24 mouse cellular contexts compared by ENCODE assay signal in the genomic region with DNA sequence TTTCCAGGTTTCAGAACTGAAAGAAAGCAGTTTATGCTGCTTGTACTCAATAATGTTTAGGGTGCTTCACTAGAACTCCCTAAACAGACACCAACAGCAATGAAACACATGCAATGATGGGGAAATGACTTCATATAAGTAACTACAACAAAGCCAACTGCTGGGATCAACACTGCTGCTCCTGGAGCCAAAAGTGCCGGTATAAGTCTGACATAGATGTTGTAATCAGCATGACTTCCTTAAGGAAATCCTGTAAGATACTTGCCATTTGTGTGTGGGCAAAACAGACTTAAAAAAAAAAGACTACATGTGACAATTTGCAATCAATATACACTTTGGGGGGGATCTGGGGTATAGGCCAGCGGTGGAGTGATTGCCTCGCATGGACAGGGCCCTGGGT.
A peak's percentile ranks its signal among the peaks of the same experiment; 100 is the strongest.
DNase-seq lines count a peak whose midpoint lies in the region; ATAC-seq and TF ChIP-seq lines count a peak whose summit lies in the region.
"Had no signal": no experiment of that assay in that cellular context is flagged by ENCODE, and none has a peak within 500 bp of the region (broad histone marks: within the 10 kb centered on the region; RNA-seq: fewer than 3 reads in every experiment).

No protein-coding gene starts in this region.

- H3K9me3 ChIP-seq in heart, postnatal 0 days (replicated peaks; ENCODE audit: control insufficient read depth, low read length): no peaks in the 10 kb centered on the region
- H3K9me3 ChIP-seq in lung, embryonic 14.5 days (ENCODE audit: low read depth, low read length): no peaks in the 10 kb centered on the region
- H3K9me3 ChIP-seq in neural tube, embryonic 13.5 days: no peaks in the 10 kb centered on the region
- H3K9me3 ChIP-seq in neural tube, embryonic 15.5 days (replicated peaks): no peaks in the 10 kb centered on the region
- H3K9me3 ChIP-seq: forebrain, embryonic 10.5 days; forebrain, embryonic 13.5 days; heart, embryonic 12.5 days; hindbrain, embryonic 10.5 days; hindbrain, embryonic 13.5 days had no signal

- TF ChIP-seq CTCF in heart, postnatal 0 days (IDR thresholded peaks at IDR 0.05; ENCODE audit: low read depth): no peak
- no peak for TF ChIP-seq CTCF in lung, embryonic 14.5 days (IDR thresholded peaks at IDR 0.05; ENCODE audit: low read depth)

- WGBS in heart, postnatal 0 days: 60% methylated on average over 3 of the region's 3 CpGs
- 76% methylated on average over 3 of the region's 3 CpGs for WGBS in lung, embryonic 14.5 days
- 85% methylated on average over 3 of the region's 3 CpGs for WGBS in neural tube, embryonic 13.5 days
- WGBS in neural tube, embryonic 15.5 days: 84% methylated on average over 3 of the region's 3 CpGs

- H3K27ac ChIP-seq in heart, postnatal 0 days (ENCODE audit: low read depth): no peak overlapping the region
- H3K27ac ChIP-seq in lung, embryonic 14.5 days (ENCODE audit: low read depth): no peak overlapping the region; the same call in 1 of the 2 replicates
- 0 out of 2 replicates have a peak overlapping the region, but pooled peaks have one; percentile 18 for H3K27ac ChIP-seq in neural tube, embryonic 13.5 days (replicated peaks)
- H3K27ac ChIP-seq in neural tube, embryonic 15.5 days (replicated peaks): no peak overlapping the region
- H3K27ac ChIP-seq: forebrain, embryonic 10.5 days; forebrain, embryonic 13.5 days; hindbrain, embryonic 10.5 days; hindbrain, embryonic 13.5 days had no signal

- no peak overlapping the region for H3K9ac ChIP-seq in heart, postnatal 0 days (replicated peaks; ENCODE audit: low read depth, low read length)
- H3K9ac ChIP-seq in lung, embryonic 14.5 days: no peak overlapping the region
- no peak overlapping the region for H3K9ac ChIP-seq in neural tube, embryonic 13.5 days
- no peak overlapping the region for H3K9ac ChIP-seq in neural tube, embryonic 15.5 days (replicated peaks)
- H3K9ac ChIP-seq: forebrain, embryonic 13.5 days; heart, embryonic 12.5 days; hindbrain, embryonic 13.5 days had no signal

- H3K4me2 ChIP-seq in heart, postnatal 0 days (ENCODE audit: low read depth, low read length): no peak overlapping the region
- H3K4me2 ChIP-seq in lung, embryonic 14.5 days: no peak overlapping the region
- no peak overlapping the region for H3K4me2 ChIP-seq in neural tube, embryonic 13.5 days
- H3K4me2 ChIP-seq in neural tube, embryonic 15.5 days: no peak overlapping the region
- H3K4me2 ChIP-seq: forebrain, embryonic 13.5 days; heart, embryonic 12.5 days; hindbrain, embryonic 13.5 days had no signal

- no peak overlapping the region for H3K4me3 ChIP-seq in heart, postnatal 0 days (ENCODE audit: low read depth, low read length)
- H3K4me3 ChIP-seq in lung, embryonic 14.5 days (ENCODE audit: low read depth, low read length): no peak overlapping the region
- H3K4me3 ChIP-seq in neural tube, embryonic 13.5 days: no peak overlapping the region
- no peak overlapping the region for H3K4me3 ChIP-seq in neural tube, embryonic 15.5 days (replicated peaks)
- H3K4me3 ChIP-seq: forebrain, embryonic 10.5 days; forebrain, embryonic 13.5 days; heart, embryonic 12.5 days; hindbrain, embryonic 10.5 days; hindbrain, embryonic 13.5 days had no signal

- no peaks in the 10 kb centered on the region for H3K27me3 ChIP-seq in heart, postnatal 0 days (ENCODE audit: control insufficient read depth, insufficient read depth, low read length)
- no peaks in the 10 kb centered on the region for H3K27me3 ChIP-seq in lung, embryonic 14.5 days (ENCODE audit: insufficient read depth, low read length)
- no peaks in the 10 kb centered on the region for H3K27me3 ChIP-seq in neural tube, embryonic 13.5 days
- H3K27me3 ChIP-seq in neural tube, embryonic 15.5 days (replicated peaks): no peaks in the 10 kb centered on the region
- H3K27me3 ChIP-seq: forebrain, embryonic 13.5 days; heart, embryonic 12.5 days; hindbrain, embryonic 13.5 days had no signal

- no peaks in the 10 kb centered on the region for H3K36me3 ChIP-seq in heart, postnatal 0 days (replicated peaks; ENCODE audit: control insufficient read depth, insufficient read depth, low read length)
- no peaks in the 10 kb centered on the region for H3K36me3 ChIP-seq in lung, embryonic 14.5 days (ENCODE audit: insufficient read depth)
- H3K36me3 ChIP-seq in neural tube, embryonic 13.5 days: no peaks in the 10 kb centered on the region
- H3K36me3 ChIP-seq in neural tube, embryonic 15.5 days: no peaks in the 10 kb centered on the region
- H3K36me3 ChIP-seq: forebrain, embryonic 10.5 days; heart, embryonic 12.5 days; hindbrain, embryonic 10.5 days; hindbrain, embryonic 13.5 days had no signal

- ATAC-seq in heart, postnatal 0 days (ENCODE audit: insufficient read depth, low read depth): no peak
- no peak for ATAC-seq in lung, embryonic 14.5 days (ENCODE audit: insufficient read depth)
- no peak for ATAC-seq in neural tube, embryonic 13.5 days (ENCODE audit: low read depth)
- no peak for ATAC-seq in neural tube, embryonic 15.5 days (ENCODE audit: low FRiP score)
- ATAC-seq: CD4-positive, CD25-positive, alpha-beta regulatory T cell, adult 4 months; forebrain, embryonic 13.5 days; forebrain, embryonic 16.5 days; hindbrain, embryonic 16.5 days had no signal

- DNase-seq in heart, postnatal 0 days (ENCODE audit: low spot score): peak; percentile 34
- DNase-seq in heart, adult 8-10 months (ENCODE audit: low spot score): no peak
- peak; percentile 50 for DNase-seq in lung, embryonic 14.5 days
- DNase-seq in lung, postnatal 36 days: no peak
- DNase-seq in adrenal gland, adult (ENCODE audit: inconsistent age in 2 of 2, low spot score in 1 of 2): no peak
- DNase-seq: adrenal gland, adult 8-10 months; adrenal gland, postnatal 25 days; cerebellum, adult 11-12 months; cerebellum, adult 8-10 months; cerebellum, postnatal 10 days; cerebellum, postnatal 36 days; gastrocnemius, postnatal 10 days; gastrocnemius, postnatal 36 days; heart, adult 11 months had no signal

- no peak for TF ChIP-seq EP300 in heart, postnatal 0 days (IDR thresholded peaks at IDR 0.05; ENCODE audit: low read depth)

- H3K4me1 ChIP-seq in heart, postnatal 0 days (ENCODE audit: control insufficient read depth, insufficient read depth): no peaks in the 10 kb centered on the region
- H3K4me1 ChIP-seq in lung, embryonic 14.5 days (ENCODE audit: insufficient read depth): no peaks in the 10 kb centered on the region
- H3K4me1 ChIP-seq in neural tube, embryonic 13.5 days (replicated peaks): no peaks in the 10 kb centered on the region
- no peaks in the 10 kb centered on the region for H3K4me1 ChIP-seq in neural tube, embryonic 15.5 days
- H3K4me1 ChIP-seq: forebrain, embryonic 13.5 days; heart, embryonic 12.5 days; hindbrain, embryonic 10.5 days; hindbrain, embryonic 13.5 days had no signal

Comparison
In these comparisons a context has a peak if more than half of its experiments do, and no peak if none do; other contexts are left out.
1. DNase-seq: peak in heart, postnatal 0 days (single experiment) and lung, embryonic 14.5 days (single experiment); none in heart, adult 8-10 months (single experiment), lung, postnatal 36 days (single experiment) and adrenal gland, adult (0 of 2).